Mouse (Mus musculus): Measurements from ENCODE around the gene Ap2b1.

DNA sequence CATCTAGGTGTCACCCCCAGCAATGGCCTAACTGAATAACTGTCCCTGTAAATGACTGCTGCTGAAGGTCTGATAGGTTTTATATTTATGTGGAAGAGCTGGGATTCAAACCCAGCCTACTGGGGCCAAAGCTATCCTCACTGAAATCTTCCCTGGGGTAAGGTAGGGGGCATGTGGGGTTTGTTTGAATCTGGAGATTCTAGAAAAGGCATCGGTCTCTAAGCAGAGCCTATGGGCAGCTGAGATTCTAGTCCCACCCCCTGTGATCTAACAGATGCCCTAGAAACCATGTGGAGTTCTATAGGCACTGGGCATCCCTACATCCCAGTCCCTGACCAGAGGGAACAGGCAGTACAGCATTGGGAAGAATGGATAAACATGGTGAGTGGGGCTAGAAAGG is 138.6 kb downstream of the Ap2b1 start, which contains the start of gene 1700020L24Rik:
- TF ChIP-seq CTCF (IDR thresholded peaks at IDR 0.05; ENCODE audit: extremely low read depth, insufficient read depth, low read length) (no peak), POLR2A (IDR thresholded peaks at IDR 0.05; ENCODE audit: extremely low read depth, insufficient read depth, low read length) (no peak)
